In the genomic region with DNA sequence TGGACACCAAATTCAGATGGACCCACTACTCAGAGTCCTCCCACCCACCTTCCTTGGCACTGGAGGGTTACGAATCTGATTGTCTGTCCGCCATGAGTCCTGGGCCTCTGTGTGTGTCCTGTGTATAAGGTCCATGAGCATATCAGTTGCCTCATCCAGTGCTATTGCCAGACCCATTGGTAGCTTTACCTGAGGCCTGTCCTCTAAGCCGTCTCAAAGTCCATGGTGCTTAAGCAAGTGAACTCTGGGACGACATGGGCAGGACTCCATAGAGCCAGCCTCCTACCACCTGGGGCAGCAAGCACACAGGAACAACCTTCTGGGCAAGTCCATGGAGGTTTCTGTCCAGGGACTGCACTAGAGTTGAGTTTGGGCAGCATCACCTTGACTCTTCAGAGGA, we compare ENCODE assay signal across 25 mouse cellular contexts. TPM values are rescaled to one million over a fixed set of nuclear protein-coding genes. Genes with fewer than 3 reads are reported as not detected.
A peak's percentile ranks its signal among the peaks of the same experiment; 100 is the strongest.
DNase-seq lines count a peak whose midpoint lies in the region; ATAC-seq and TF ChIP-seq lines count a peak whose summit lies in the region.
"Had no signal": no experiment of that assay in that cellular context is flagged by ENCODE, and none has a peak within 500 bp of the region (broad histone marks: within the 10 kb centered on the region; RNA-seq: fewer than 3 reads in every experiment).

No protein-coding gene starts in this region.

- H3K9me3 ChIP-seq in kidney, embryonic 15.5 days (replicated peaks) = no peaks in the 10 kb centered on the region
- no peaks in the 10 kb centered on the region for H3K9me3 ChIP-seq in stomach, embryonic 16.5 days (replicated peaks; ENCODE audit: control insufficient read depth, low read length)
- H3K9me3 ChIP-seq in stomach, postnatal 0 days (ENCODE audit: control insufficient read depth, low read length) = no peaks in the 10 kb centered on the region
- no peaks in the 10 kb centered on the region for H3K9me3 ChIP-seq in limb, embryonic 10.5 days (replicated peaks)
- no peaks in the 10 kb centered on the region for H3K9me3 ChIP-seq in lung, postnatal 0 days (ENCODE audit: low read length)
- H3K9me3 ChIP-seq: forebrain, embryonic 10.5 days; forebrain, embryonic 13.5 days; heart, embryonic 15.5 days; hindbrain, embryonic 10.5 days; hindbrain, embryonic 13.5 days had no signal

- H3K9ac ChIP-seq in kidney, embryonic 15.5 days = no peak overlapping the region
- no peak overlapping the region for H3K9ac ChIP-seq in stomach, embryonic 16.5 days (ENCODE audit: low read length)
- no peak overlapping the region for H3K9ac ChIP-seq in stomach, postnatal 0 days (ENCODE audit: low read length)
- H3K9ac ChIP-seq in lung, postnatal 0 days (replicated peaks; ENCODE audit: low read depth) = no peak overlapping the region
- H3K9ac ChIP-seq: forebrain, embryonic 13.5 days; heart, embryonic 15.5 days; hindbrain, embryonic 13.5 days had no signal

- no peak for TF ChIP-seq EP300 in stomach, postnatal 0 days (optimal IDR thresholded peaks at IDR 0.05)
- TF ChIP-seq EP300 in lung, postnatal 0 days (IDR thresholded peaks at IDR 0.05) = no peak

- no peaks in the 10 kb centered on the region for H3K4me1 ChIP-seq in kidney, adult 2 months (ENCODE audit: control insufficient read depth, insufficient read depth, low read length)
- H3K4me1 ChIP-seq in kidney, embryonic 15.5 days = no peaks in the 10 kb centered on the region
- no peaks in the 10 kb centered on the region for H3K4me1 ChIP-seq in stomach, embryonic 16.5 days (ENCODE audit: control insufficient read depth, insufficient read depth, low read length)
- no peaks in the 10 kb centered on the region for H3K4me1 ChIP-seq in stomach, postnatal 0 days (replicated peaks; ENCODE audit: control insufficient read depth, insufficient read depth)
- 0 out of 2 replicates have a peak, but pooled peaks cover 2% of the 10 kb centered on the region for H3K4me1 ChIP-seq in limb, embryonic 10.5 days
- no peaks in the 10 kb centered on the region for H3K4me1 ChIP-seq in lung, postnatal 0 days (ENCODE audit: insufficient read depth, low read depth, low read length)
- H3K4me1 ChIP-seq: forebrain, embryonic 13.5 days; heart, embryonic 15.5 days; hindbrain, embryonic 10.5 days; hindbrain, embryonic 13.5 days had no signal

- 87% methylated on average over 4 of the region's 4 CpGs for WGBS in kidney, adult 2 months
- 95% methylated on average over 4 of the region's 4 CpGs for WGBS in kidney, embryonic 15.5 days
- 88% methylated on average over 4 of the region's 4 CpGs for WGBS in stomach, embryonic 16.5 days
- 93% methylated on average over 4 of the region's 4 CpGs for WGBS in stomach, postnatal 0 days
- WGBS in limb, embryonic 10.5 days = 88% methylated on average over 4 of the region's 4 CpGs
- WGBS in lung, postnatal 0 days = 88% methylated on average over 4 of the region's 4 CpGs

- peak; percentile 5 for DNase-seq in kidney, adult 2 months
- DNase-seq in stomach, postnatal 0 days (ENCODE audit: low spot score) = no peak
- DNase-seq in limb, embryonic 10.5 days (ENCODE audit: low spot score) = no peak
- DNase-seq in lung, postnatal 0 days (ENCODE audit: low spot score) = no peak
- DNase-seq: adrenal gland, adult 2 months; adrenal gland, postnatal 14 days; cerebellum, adult 11 months; cerebellum, adult 2 months; cerebellum, adult 9-11 months; gastrocnemius, postnatal 10 days; gastrocnemius, postnatal 36 days; heart, postnatal 10 days; heart, postnatal 36 days had no signal

- H3K4me2 ChIP-seq in kidney, embryonic 15.5 days = no peak overlapping the region
- H3K4me2 ChIP-seq in stomach, embryonic 16.5 days (ENCODE audit: low read depth, low read length) = no peak overlapping the region
- H3K4me2 ChIP-seq in stomach, postnatal 0 days (replicated peaks; ENCODE audit: low read depth) = no peak overlapping the region
- H3K4me2 ChIP-seq in lung, postnatal 0 days (replicated peaks; ENCODE audit: low read depth, low read length) = no peak overlapping the region
- H3K4me2 ChIP-seq: forebrain, embryonic 13.5 days; heart, embryonic 11.5 days; heart, embryonic 15.5 days; hindbrain, embryonic 13.5 days had no signal

- no peak for TF ChIP-seq CTCF in kidney, adult 2 months (conservative IDR thresholded peaks at IDR 0.05; ENCODE audit: insufficient read depth, insufficient read length, low read depth, low read length)
- no peak for TF ChIP-seq CTCF in stomach, postnatal 0 days (IDR thresholded peaks at IDR 0.05; ENCODE audit: low read depth)
- TF ChIP-seq CTCF in lung, postnatal 0 days (IDR thresholded peaks at IDR 0.05) = no peak

- no peak overlapping the region for H3K4me3 ChIP-seq in kidney, adult 2 months (ENCODE audit: insufficient read depth, low read depth, low read length)
- no peak overlapping the region for H3K4me3 ChIP-seq in kidney, embryonic 15.5 days (replicated peaks)
- no peak overlapping the region for H3K4me3 ChIP-seq in stomach, embryonic 16.5 days (replicated peaks; ENCODE audit: low read length)
- H3K4me3 ChIP-seq in stomach, postnatal 0 days (ENCODE audit: low read depth, low read length) = no peak overlapping the region
- no peak overlapping the region for H3K4me3 ChIP-seq in limb, embryonic 10.5 days
- no peak overlapping the region for H3K4me3 ChIP-seq in lung, postnatal 0 days (ENCODE audit: low read depth, low read length)
- H3K4me3 ChIP-seq: forebrain, embryonic 10.5 days; forebrain, embryonic 13.5 days; heart, embryonic 15.5 days; hindbrain, embryonic 10.5 days; hindbrain, embryonic 13.5 days had no signal

- TF ChIP-seq POLR2A in kidney, adult 2 months (IDR thresholded peaks at IDR 0.05; ENCODE audit: low read depth, low read length) = no peak

- no peak overlapping the region for H3K27ac ChIP-seq in kidney, adult 2 months (ENCODE audit: insufficient read depth, low read depth, low read length)
- H3K27ac ChIP-seq in kidney, embryonic 15.5 days = no peak overlapping the region
- H3K27ac ChIP-seq in stomach, embryonic 16.5 days (ENCODE audit: low read length) = no peak overlapping the region
- no peak overlapping the region for H3K27ac ChIP-seq in stomach, postnatal 0 days (replicated peaks)
- H3K27ac ChIP-seq in limb, embryonic 10.5 days = 0 out of 2 replicates have a peak overlapping the region, but pooled peaks have one; percentile 17
- H3K27ac ChIP-seq in lung, postnatal 0 days (ENCODE audit: low read length) = no peak overlapping the region
- H3K27ac ChIP-seq: forebrain, embryonic 10.5 days; forebrain, embryonic 13.5 days; heart, embryonic 15.5 days; hindbrain, embryonic 10.5 days; hindbrain, embryonic 13.5 days had no signal

- H3K27me3 ChIP-seq in kidney, adult 2 months (replicated peaks; ENCODE audit: control insufficient read depth, insufficient read depth, low read length) = no peaks in the 10 kb centered on the region
- no peaks in the 10 kb centered on the region for H3K27me3 ChIP-seq in kidney, embryonic 15.5 days
- no peaks in the 10 kb centered on the region for H3K27me3 ChIP-seq in stomach, embryonic 16.5 days (ENCODE audit: control insufficient read depth, insufficient read depth, low read length)
- no peaks in the 10 kb centered on the region for H3K27me3 ChIP-seq in stomach, postnatal 0 days (ENCODE audit: control insufficient read depth, insufficient read depth, low read length)
- no peaks in the 10 kb centered on the region for H3K27me3 ChIP-seq in limb, embryonic 10.5 days (ENCODE audit: low read depth, poor library complexity, severe bottlenecking)
- no peaks in the 10 kb centered on the region for H3K27me3 ChIP-seq in lung, postnatal 0 days (replicated peaks; ENCODE audit: insufficient read depth, low read length)
- H3K27me3 ChIP-seq: forebrain, embryonic 13.5 days had no signal

- no peak for ATAC-seq in kidney, embryonic 15.5 days (replicated peaks; ENCODE audit: low FRiP score)
- ATAC-seq in stomach, embryonic 16.5 days (ENCODE audit: insufficient read depth, low FRiP score) = peak; percentile 33; the same call in 1 of the 2 replicates
- no peak for ATAC-seq in stomach, postnatal 0 days (ENCODE audit: low FRiP score, low TSS enrichment)
- ATAC-seq in lung, postnatal 0 days = no peak
- ATAC-seq: CD4-positive, CD25-positive, alpha-beta regulatory T cell, adult 4 months; forebrain, embryonic 13.5 days; forebrain, embryonic 16.5 days; hindbrain, embryonic 16.5 days had no signal

- no peaks in the 10 kb centered on the region for H3K36me3 ChIP-seq in kidney, adult 2 months (ENCODE audit: control insufficient read depth, insufficient read depth, low read length)
- no peaks in the 10 kb centered on the region for H3K36me3 ChIP-seq in kidney, embryonic 15.5 days
- H3K36me3 ChIP-seq in stomach, embryonic 16.5 days (ENCODE audit: control insufficient read depth, insufficient read depth, low read length) = no peaks in the 10 kb centered on the region
- no peaks in the 10 kb centered on the region for H3K36me3 ChIP-seq in stomach, postnatal 0 days (ENCODE audit: control insufficient read depth, insufficient read depth, low read length)
- no peaks in the 10 kb centered on the region for H3K36me3 ChIP-seq in limb, embryonic 10.5 days
- H3K36me3 ChIP-seq in lung, postnatal 0 days (ENCODE audit: insufficient read depth, low read length) = no peaks in the 10 kb centered on the region
- H3K36me3 ChIP-seq: forebrain, embryonic 10.5 days; heart, embryonic 15.5 days; hindbrain, embryonic 10.5 days; hindbrain, embryonic 13.5 days had no signal

RNA-seq across cellular contexts. Expression of a gene that starts 54.6 kb away (rescaled TPM):
- 0.23 and 0.25 TPM in 2 replicates for polyA plus RNA-seq in kidney, adult 2 months (2012; rRNA removed)
- polyA plus RNA-seq in kidney, embryonic 15.5 days (2015; fragmentation: Nextera tagmentation; extraction: Ambion mirVana) = 14.6 and 17.6 TPM in 2 replicates
- 13.3 and 13.6 TPM in 2 replicates for polyA plus RNA-seq in stomach, embryonic 16.5 days (2015; fragmentation: Nextera tagmentation; extraction: Ambion mirVana)
- 4.8 and 5.1 TPM in 2 replicates for polyA plus RNA-seq in stomach, postnatal 0 days (2015; fragmentation: Nextera tagmentation; extraction: Ambion mirVana)
- 19.6 and 32.8 TPM in 2 replicates for polyA plus RNA-seq in limb, embryonic 10.5 days (2016; fragmentation: Nextera tagmentation; extraction: Ambion mirVana)
- polyA plus RNA-seq in lung, postnatal 0 days (2015; fragmentation: Nextera tagmentation; extraction: Ambion mirVana) = 0.54 and 1.1 TPM in 2 replicates
- polyA plus RNA-seq: C2C12; CD4-positive, CD25-positive, alpha-beta regulatory T cell, adult 4 months had no signal
